Mouse (Mus musculus): ENCODE data around the gene Rnf130. TPM values are rescaled to one million over a fixed set of nuclear protein-coding genes. Genes with fewer than 3 reads are reported as not detected.

Gene Rnf130
- total RNA-seq (2021), result 10 to 100 TPM; 48.8 to 56.2 TPM

- intact Hi-C loops (cut with DNase I), result loop anchor here (1.0 to 5.0 kb wide), 3 partner anchors 42 to 105 kb away; no protein-coding TSS in a partner anchor
Measured at GRCm38 (mm10) chr11:50024833-50025720, at the start of gene Rnf130. Gene Rnf130 (plus strand): TSS chr11:50025346.

GRCm38 (mm10) chr11:49977963-49978568 lies 47.1 kb upstream of the Rnf130 start:
- intact Hi-C loops (cut with DNase I), result no loop called here
- DNase-seq, result no peak

More at GRCm38 (mm10) chr11:50024833-50025720, at the start of gene Rnf130:
- peak; percentile 96 to 97 for DNase-seq

DNA sequence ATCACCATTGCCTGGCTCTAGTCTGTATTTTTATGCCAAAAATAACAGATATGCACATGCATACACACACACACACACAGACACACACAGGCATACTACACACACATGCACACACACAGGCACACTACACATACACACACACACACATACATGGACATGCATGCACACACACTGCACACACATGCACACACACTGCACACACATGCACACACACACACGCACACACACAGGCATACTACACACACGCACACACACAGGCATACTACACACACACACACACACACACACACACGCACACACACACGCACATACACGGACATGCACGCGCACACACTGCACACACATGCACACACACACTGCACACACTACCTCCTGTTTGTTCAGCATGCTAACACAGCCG lies 46.2 kb upstream of the Rnf130 start:
- intact Hi-C loops (cut with DNase I), result no loop called here
- DNase-seq, result no peak

DNA sequence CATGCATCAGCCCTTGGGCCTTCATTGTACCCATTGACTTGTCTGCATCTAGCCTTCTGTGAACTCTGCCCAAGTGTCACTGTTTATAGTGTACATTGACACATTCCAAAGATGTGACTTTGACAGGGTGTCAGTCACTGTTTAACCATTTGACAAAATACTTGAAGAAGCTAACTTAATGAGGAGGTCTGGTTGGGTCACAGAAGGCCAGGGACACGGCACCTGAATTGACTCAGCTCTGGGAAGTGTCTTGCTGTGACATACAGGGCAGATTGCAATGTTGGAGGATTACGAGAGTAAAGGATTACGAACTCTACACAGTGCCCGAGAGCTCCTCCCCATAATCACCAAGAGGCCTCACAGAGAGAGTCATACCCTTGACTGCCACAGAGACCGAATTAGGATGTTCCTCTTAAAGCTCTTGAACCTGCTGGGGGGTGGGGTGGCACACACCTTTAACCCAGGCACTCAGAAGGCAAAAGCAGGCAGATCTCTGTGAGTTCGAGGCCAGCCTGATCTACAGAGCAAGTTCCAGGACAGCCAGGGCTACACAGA lies 44.4 kb upstream of the Rnf130 start:
- intact Hi-C loops (cut with DNase I), result loop anchor here (10.0 kb wide), 2 partner anchors 254 to 384 kb away; partner anchors contain the start of gene Ltc4s
- no peak for DNase-seq

GRCm38 (mm10) chr11:49981321-49981963 lies 43.7 kb upstream of the Rnf130 start:
- intact Hi-C loops (cut with DNase I), result loop anchor here (10.0 kb wide), 2 partner anchors 253 to 383 kb away; partner anchors contain the start of gene Ltc4s
- DNase-seq, result no peak

DNA sequence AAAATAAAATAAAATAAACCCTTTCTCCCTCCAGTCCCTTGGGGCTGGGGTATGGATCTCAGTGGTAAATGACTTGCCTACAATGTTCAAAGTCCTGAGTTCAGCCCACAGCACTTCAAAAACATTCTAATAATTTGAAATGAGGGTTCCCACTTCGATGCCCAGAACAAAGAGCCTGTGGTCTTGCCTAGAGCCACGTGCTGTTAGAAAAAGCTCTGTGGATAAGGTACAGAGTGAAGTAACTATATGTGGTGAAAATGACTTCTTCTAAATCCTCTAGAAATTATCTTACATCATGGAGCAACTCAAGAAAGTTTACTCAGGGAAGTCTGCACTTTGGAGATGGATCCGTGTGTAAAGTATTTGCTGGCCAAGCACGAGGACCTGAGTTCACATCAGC lies 43.1 kb upstream of the Rnf130 start:
- no peak for DNase-seq
- intact Hi-C loops (cut with DNase I), result loop anchor here (10.0 kb wide), 2 partner anchors 253 to 383 kb away; partner anchors contain the start of gene Ltc4s

DNA sequence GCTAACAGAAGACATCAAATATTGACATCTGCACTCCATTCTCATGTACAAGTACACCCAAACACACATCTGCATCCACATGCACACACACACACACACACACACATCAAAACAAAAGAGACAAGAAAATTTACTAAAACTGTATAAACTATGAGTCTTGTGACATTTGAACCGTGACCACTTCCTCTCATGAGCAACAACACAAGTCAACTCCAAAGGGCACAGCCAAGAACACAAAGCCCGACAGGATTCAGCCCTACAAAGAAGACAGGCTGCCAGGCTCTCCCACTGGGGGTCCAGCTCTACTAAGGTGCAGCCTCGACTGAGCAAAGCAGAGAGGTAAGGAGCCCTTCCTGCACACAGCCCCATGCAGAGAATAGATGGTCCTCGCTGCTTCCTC lies 42.3 kb upstream of the Rnf130 start:
- intact Hi-C loops (cut with DNase I), result loop anchor here (10.0 kb wide), 2 partner anchors 252 to 382 kb away; partner anchors contain the start of gene Ltc4s
- DNase-seq, result no peak

DNA sequence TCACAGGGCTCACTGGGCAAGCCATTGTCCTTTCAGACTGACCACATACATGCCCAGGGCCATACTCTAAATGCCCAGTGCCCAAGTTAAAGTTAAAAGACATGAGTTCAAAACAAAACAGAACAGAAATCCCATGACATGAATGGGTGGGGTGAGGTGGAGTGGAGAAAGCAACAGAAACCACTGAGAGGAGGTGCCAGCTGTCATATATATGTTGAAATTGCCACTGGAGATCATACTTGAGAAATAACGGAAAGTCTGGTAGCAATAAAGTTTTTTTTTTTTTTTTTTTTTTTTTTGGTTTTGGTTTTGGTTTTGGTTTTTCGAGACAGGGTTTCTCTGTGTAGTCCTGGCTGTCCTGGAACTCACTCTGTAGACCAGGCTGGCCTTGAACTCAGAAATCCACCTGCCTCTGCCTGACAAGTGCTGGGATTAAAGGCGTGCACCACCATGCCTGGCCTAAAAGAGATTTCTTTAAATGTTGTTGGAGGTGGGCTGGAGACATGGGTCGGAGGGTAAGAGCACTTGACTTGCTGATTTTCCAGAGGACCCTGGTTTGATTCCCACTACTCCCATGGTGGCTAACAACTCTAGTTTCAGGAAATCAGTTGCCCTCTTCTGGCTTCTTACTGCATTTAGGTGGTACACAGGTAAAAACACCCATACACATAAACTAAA lies 41.1 kb upstream of the Rnf130 start:
- DNase-seq, result no peak
- intact Hi-C loops (cut with DNase I), result loop anchor here (10.0 kb wide), 2 partner anchors 251 to 381 kb away; partner anchors contain the start of gene Ltc4s

GRCm38 (mm10) chr11:49985009-49985408 lies 40.1 kb upstream of the Rnf130 start:
- intact Hi-C loops (cut with DNase I), result loop anchor here (5.0 to 10.0 kb wide), 3 partner anchors 127 to 380 kb away; partner anchors contain the start of gene Ltc4s

GRCm38 (mm10) chr11:49986277-49987036 lies 38.7 kb upstream of the Rnf130 start:
- intact Hi-C loops (cut with DNase I), result loop anchor here (1.0 to 10.0 kb wide), 4 partner anchors 126 to 378 kb away; partner anchors contain the start of gene Ltc4s
- peak; percentile 46 to 72 for DNase-seq

More at GRCm38 (mm10) chr11:49985009-49985408, 40.1 kb upstream of the Rnf130 start:
- DNase-seq, result no peak

- no peak for DNase-seq
- intact Hi-C loops (cut with DNase I), result no loop called here
Measured at GRCm38 (mm10) chr11:49994536-49994935, 30.6 kb upstream of the Rnf130 start.

DNA sequence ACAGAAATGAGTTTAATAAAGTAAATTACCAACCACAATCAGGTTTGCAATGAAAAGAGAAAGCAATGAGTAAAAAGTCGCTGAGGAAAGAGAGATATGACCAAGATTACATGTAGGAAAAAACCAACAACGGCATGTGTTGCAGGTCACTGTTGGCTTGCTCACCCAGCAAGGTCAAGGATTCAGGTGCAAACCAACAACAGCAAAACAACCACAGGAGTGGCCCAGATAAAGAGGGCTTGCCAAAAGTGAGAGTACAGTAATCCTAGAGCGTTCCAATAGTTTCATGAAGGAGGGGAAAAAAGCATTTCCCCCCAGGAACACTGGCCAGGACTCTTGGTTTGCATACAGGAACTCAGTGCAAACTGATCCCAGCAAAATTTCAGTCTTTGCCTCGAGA lies 28.7 kb upstream of the Rnf130 start:
- DNase-seq, result no peak
- intact Hi-C loops (cut with DNase I), result no loop called here

- intact Hi-C loops (cut with DNase I), result no loop called here
- no peak for DNase-seq
Measured at GRCm38 (mm10) chr11:49997321-49997720, 27.8 kb upstream of the Rnf130 start.

DNA sequence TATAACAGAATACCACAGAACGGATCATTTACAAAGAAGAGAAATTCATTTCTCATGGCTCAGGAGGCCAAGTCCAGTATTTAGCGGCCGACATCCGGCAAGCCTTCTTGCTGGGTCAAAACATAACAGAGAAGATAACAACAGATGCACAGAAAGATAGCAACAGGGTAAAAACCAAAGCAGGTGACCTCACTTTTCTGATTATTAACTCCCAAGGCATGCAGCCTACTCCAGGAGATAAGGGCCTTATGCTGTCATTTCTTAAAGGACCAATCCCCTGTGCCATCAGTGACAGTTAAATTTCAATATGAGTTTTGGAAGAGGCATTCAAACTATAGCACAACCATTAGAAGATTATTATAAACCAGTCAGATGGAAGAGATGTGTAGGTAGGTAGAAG lies 22.3 kb upstream of the Rnf130 start:
- intact Hi-C loops (cut with DNase I), result no loop called here
- no peak for DNase-seq

DNA sequence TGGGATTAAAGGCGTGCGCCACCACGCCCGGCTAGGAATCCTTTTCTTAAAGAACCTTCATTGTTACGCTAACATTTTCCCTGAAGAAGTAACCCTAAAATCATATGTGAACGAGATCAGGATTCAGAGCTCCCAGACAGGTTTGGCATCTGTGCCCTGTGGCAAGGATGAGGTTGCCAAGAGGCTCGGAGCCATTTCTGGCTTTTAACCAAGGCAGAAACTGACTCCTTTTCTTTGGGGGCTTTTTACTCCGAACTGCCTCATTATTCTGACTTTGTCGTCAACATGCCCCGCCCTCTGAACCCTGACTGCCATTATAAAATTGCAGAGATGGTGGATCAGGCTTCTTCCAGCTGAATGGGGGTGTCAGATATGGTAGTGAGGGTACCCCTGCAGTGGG lies 17.4 kb upstream of the Rnf130 start:
- intact Hi-C loops (cut with DNase I), result no loop called here
- DNase-seq, result no peak

- intact Hi-C loops (cut with DNase I), result no loop called here
- DNase-seq, result no peak
Measured at GRCm38 (mm10) chr11:50008231-50008630, 16.9 kb upstream of the Rnf130 start.

- DNase-seq, result no peak
- intact Hi-C loops (cut with DNase I), result no loop called here
Measured at GRCm38 (mm10) chr11:50013016-50013415, 12.1 kb upstream of the Rnf130 start.

- DNase-seq, result peak; percentile 19 to 34
- intact Hi-C loops (cut with DNase I), result no loop called here
Measured at GRCm38 (mm10) chr11:50016503-50016902, 8.6 kb upstream of the Rnf130 start.

DNA sequence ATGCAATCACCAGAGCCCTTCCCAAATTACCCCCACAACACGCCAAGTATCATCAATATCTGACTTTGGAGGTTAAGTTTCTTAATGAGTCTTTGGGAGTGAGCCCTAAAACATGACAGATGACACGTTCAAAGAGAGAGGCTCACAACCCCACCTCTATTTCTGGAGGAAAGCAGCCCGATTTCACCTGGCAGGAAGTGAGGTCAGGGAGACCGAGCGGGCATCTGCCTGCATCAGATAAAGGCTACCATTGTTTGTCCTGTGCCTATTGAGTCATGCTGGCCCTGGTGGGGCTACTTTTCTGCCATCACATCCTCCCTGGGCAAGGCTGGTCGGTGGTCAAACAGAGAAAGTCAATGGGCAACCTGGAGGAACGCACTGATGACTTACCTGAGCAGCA lies 7.6 kb upstream of the Rnf130 start:
- intact Hi-C loops (cut with DNase I), result no loop called here
- no peak for DNase-seq

All from heart, postnatal 10 days (tissue).